Mouse (Mus musculus) naive thymus-derived CD4-positive, alpha-beta T cell, adult 2 months (primary cell): ENCODE measurements around the gene Zfp13.
"Not testable (repeated sequence)": the region's sequence is repeated elsewhere in the genome, so short reads cannot be mapped to it uniquely, and the experiment has no call there.

Source experiments
- DNase-seq: peaks from one replicate; pipeline ENCODE4 v3.0.0-alpha.2; 2011; ENCODE audit warnings: low read depth

Zfp13 gene

DNA sequence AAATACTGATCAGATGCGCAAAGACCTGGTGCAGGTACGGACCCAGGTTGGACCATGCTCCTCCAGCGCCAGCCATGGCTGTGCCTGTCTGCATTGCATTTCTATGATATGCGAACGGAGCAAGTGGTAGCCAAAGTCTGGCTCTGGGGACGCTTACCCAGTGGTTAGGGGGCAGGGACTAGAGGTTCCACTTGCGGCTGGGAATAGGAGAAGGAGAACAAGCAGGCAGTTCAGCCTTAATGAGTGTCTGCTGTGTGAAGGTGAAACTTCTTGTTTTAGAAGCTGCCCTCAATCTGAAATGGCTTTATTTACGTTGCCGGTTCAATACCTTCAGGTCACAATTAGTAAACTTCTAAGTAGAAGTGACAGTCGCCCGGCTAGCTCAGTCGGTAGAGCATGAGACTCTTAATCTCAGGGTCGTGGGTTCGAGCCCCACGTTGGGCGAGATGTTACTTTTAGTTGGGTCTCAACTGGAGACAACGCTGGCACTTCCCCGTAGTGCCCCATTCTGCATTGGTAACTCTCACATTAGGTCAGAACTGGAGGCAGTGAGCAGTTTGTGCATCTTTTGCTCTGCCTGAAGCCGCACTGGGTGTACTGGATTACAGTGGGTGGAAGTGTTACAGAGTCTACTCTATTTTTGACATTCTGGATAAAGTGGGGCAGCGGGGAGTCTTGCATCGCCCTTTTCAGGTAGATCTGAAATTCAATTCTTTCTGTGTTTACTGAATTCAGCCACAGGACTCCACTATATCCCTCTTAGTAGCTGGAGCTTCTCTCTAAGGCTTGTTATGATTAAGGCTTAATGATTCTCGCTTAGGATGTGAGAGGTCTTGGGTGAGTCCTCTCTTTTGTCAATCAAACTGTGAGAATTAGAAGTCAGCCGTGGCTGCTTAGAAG lies 65.4 kb downstream of the Zfp13 start:
- not testable (repeated sequence) for DNase-seq

DNA sequence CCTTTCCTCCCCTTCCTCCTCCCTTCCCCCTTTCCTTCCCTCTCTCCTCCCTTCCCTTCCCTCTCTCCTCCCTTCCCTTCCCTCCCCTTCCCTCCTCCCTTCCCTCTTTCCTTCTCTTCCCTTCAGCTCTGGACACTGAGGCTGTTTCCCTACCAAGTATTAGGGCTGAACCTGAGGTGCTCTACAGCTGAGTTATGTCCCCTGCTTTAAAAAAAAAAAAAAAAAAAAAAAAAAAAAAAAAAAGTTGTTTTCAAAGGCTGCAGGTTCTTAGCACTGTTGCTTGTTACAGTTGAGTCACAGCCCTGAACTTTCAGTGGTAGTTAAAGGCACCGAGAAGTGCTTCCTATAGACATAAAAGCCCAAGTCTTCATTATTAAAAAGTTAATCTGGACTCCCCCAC lies 67.9 kb downstream of the Zfp13 start:
- DNase-seq = not testable (repeated sequence)
